Mouse (Mus musculus): ENCODE data around the gene Zdhhc13. TPM values are rescaled to one million over a fixed set of nuclear protein-coding genes. Genes with fewer than 3 reads are reported as not detected.

Zdhhc13 gene
- polyA plus RNA-seq, 1 experiment from 2014 or later: 42.6 TPM

GRCm38 (mm10) chr7:48832735-48833134, 43.9 kb downstream of the Zdhhc13 start:
- no peak overlapping the region for H3K9ac ChIP-seq
- H3K36me3 ChIP-seq: peaks cover 6% of the 10 kb centered on the region
- peaks cover 14% of the 10 kb centered on the region for H3K4me1 ChIP-seq
- 91% methylated on average over 1 of the region's 1 CpGs for WGBS
- no peak for ATAC-seq (ENCODE audit: low FRiP score, low read depth)
- H3K9me3 ChIP-seq: no peaks in the 10 kb centered on the region
- peaks cover 82% of the 10 kb centered on the region for H3K27me3 ChIP-seq (replicated peaks)
- no peak overlapping the region for H3K4me3 ChIP-seq
- H3K4me2 ChIP-seq (replicated peaks): no peak overlapping the region
- no peak overlapping the region for H3K27ac ChIP-seq

GRCm38 (mm10) chr7:48834371-48834970, 45.7 kb downstream of the Zdhhc13 start:
- H3K4me2 ChIP-seq (replicated peaks): peak overlapping the region; percentile 20; the same call in 1 of the 2 replicates
- no peak overlapping the region for H3K4me3 ChIP-seq
- 28% methylated on average over 4 of the region's 4 CpGs for WGBS
- H3K4me1 ChIP-seq: peaks cover 14% of the 10 kb centered on the region
- peaks cover 83% of the 10 kb centered on the region for H3K27me3 ChIP-seq (replicated peaks)
- H3K36me3 ChIP-seq: no peaks in the 10 kb centered on the region
- peak; percentile 49; the same call in 1 of the 2 replicates for ATAC-seq (ENCODE audit: low FRiP score, low read depth)
- no peak overlapping the region for H3K27ac ChIP-seq
- H3K9me3 ChIP-seq: no peaks in the 10 kb centered on the region
- no peak overlapping the region for H3K9ac ChIP-seq

- WGBS: 29% methylated on average over 12 of the region's 12 CpGs
- no peak overlapping the region for H3K9ac ChIP-seq
- H3K4me3 ChIP-seq: no peak overlapping the region
- H3K36me3 ChIP-seq: no peaks in the 10 kb centered on the region
- peak; percentile 60 for ATAC-seq (ENCODE audit: low FRiP score, low read depth)
- no peak overlapping the region for H3K27ac ChIP-seq
- H3K4me2 ChIP-seq (replicated peaks): peak overlapping the region; percentile 20; the same call in 1 of the 2 replicates
- no peaks in the 10 kb centered on the region for H3K9me3 ChIP-seq
- H3K27me3 ChIP-seq (replicated peaks): peaks cover 84% of the 10 kb centered on the region
- peaks cover 14% of the 10 kb centered on the region for H3K4me1 ChIP-seq
These were observed 46.3 kb downstream of the Zdhhc13 start for GRCm38 (mm10) chr7:48834989-48835626.

GRCm38 (mm10) chr7:48836949-48837348, 48.1 kb downstream of the Zdhhc13 start:
- peaks cover 77% of the 10 kb centered on the region for H3K27me3 ChIP-seq (replicated peaks)
- no peak overlapping the region for H3K4me3 ChIP-seq
- 85% methylated on average over 6 of the region's 6 CpGs for WGBS
- no peak for ATAC-seq (ENCODE audit: low FRiP score, low read depth)
- H3K4me1 ChIP-seq: peaks cover 14% of the 10 kb centered on the region
- no peak overlapping the region for H3K27ac ChIP-seq
- H3K9ac ChIP-seq: no peak overlapping the region
- no peaks in the 10 kb centered on the region for H3K9me3 ChIP-seq
- H3K4me2 ChIP-seq (replicated peaks): no peak overlapping the region
- H3K36me3 ChIP-seq: no peaks in the 10 kb centered on the region

- Histone ChIP-seq H3K4me3 (no peak overlapping the region), H3K27ac (no peak overlapping the region), H3K36me3 (no peaks in the 10 kb centered on the region), H3K27me3 (replicated peaks) (peaks cover 75% of the 10 kb centered on the region), H3K9ac (no peak overlapping the region), H3K4me1 (peaks cover 14% of the 10 kb centered on the region), H3K4me2 (replicated peaks) (no peak overlapping the region), H3K9me3 (no peaks in the 10 kb centered on the region)
- ATAC-seq (ENCODE audit: low FRiP score, low read depth): no peak
- WGBS: 65% methylated on average over 2 of the region's 2 CpGs
These were observed 49.6 kb downstream of the Zdhhc13 start for GRCm38 (mm10) chr7:48838434-48838833.

- H3K4me2 ChIP-seq (replicated peaks): no peak overlapping the region
- WGBS: 92% methylated on average over 2 of the region's 2 CpGs
These were observed 51.7 kb downstream of the Zdhhc13 start for GRCm38 (mm10) chr7:48840545-48840944.

GRCm38 (mm10) chr7:48841538-48841937, 52.7 kb downstream of the Zdhhc13 start:
- Histone ChIP-seq H3K4me3 (no peak overlapping the region), H3K9ac (no peak overlapping the region), H3K9me3 (no peaks in the 10 kb centered on the region), H3K27me3 (replicated peaks) (peaks cover 76% of the 10 kb centered on the region), H3K27ac (no peak overlapping the region), H3K4me1 (no peaks in the 10 kb centered on the region), H3K4me2 (replicated peaks) (no peak overlapping the region), H3K36me3 (no peaks in the 10 kb centered on the region)
- WGBS: 74% methylated on average over 4 of the region's 4 CpGs
- ATAC-seq (ENCODE audit: low FRiP score, low read depth): no peak

More at GRCm38 (mm10) chr7:48840545-48840944, 51.7 kb downstream of the Zdhhc13 start:
- ATAC-seq (ENCODE audit: low FRiP score, low read depth): no peak
- Histone ChIP-seq H3K9ac (no peak overlapping the region), H3K4me1 (peaks cover 2% of the 10 kb centered on the region; the same call in 1 of the 2 replicates), H3K9me3 (no peaks in the 10 kb centered on the region), H3K4me3 (no peak overlapping the region), H3K27ac (no peak overlapping the region), H3K36me3 (no peaks in the 10 kb centered on the region), H3K27me3 (replicated peaks) (peaks cover 77% of the 10 kb centered on the region)

- Histone ChIP-seq H3K4me3 (no peak overlapping the region), H3K36me3 (no peaks in the 10 kb centered on the region), H3K27me3 (replicated peaks) (peaks cover 72% of the 10 kb centered on the region), H3K9ac (no peak overlapping the region), H3K4me2 (replicated peaks) (no peak overlapping the region), H3K9me3 (no peaks in the 10 kb centered on the region), H3K27ac (no peak overlapping the region), H3K4me1 (no peaks in the 10 kb centered on the region)
- WGBS: 74% methylated on average over 3 of the region's 3 CpGs
- ATAC-seq (ENCODE audit: low FRiP score, low read depth): no peak
These were observed 53.5 kb downstream of the Zdhhc13 start for GRCm38 (mm10) chr7:48842353-48842752.

- no peak overlapping the region for H3K9ac ChIP-seq
- ATAC-seq (ENCODE audit: low FRiP score, low read depth): no peak
These were observed 54.7 kb downstream of the Zdhhc13 start for GRCm38 (mm10) chr7:48843541-48843940.

GRCm38 (mm10) chr7:48845213-48845973, 56.6 kb downstream of the Zdhhc13 start:
- no peak for ATAC-seq (ENCODE audit: low FRiP score, low read depth)
- Histone ChIP-seq H3K27me3 (replicated peaks) (peaks cover 45% of the 10 kb centered on the region), H3K9ac (no peak overlapping the region), H3K9me3 (no peaks in the 10 kb centered on the region), H3K27ac (no peak overlapping the region), H3K4me3 (no peak overlapping the region), H3K36me3 (no peaks in the 10 kb centered on the region), H3K4me2 (replicated peaks) (no peak overlapping the region), H3K4me1 (peaks cover 8% of the 10 kb centered on the region; the same call in 1 of the 2 replicates)
- 88% methylated on average over 12 of the region's 12 CpGs for WGBS

More at GRCm38 (mm10) chr7:48843541-48843940, 54.7 kb downstream of the Zdhhc13 start:
- Histone ChIP-seq H3K27me3 (replicated peaks) (peaks cover 64% of the 10 kb centered on the region), H3K4me2 (replicated peaks) (no peak overlapping the region), H3K4me3 (no peak overlapping the region), H3K27ac (no peak overlapping the region), H3K4me1 (peaks cover 8% of the 10 kb centered on the region; the same call in 1 of the 2 replicates), H3K36me3 (no peaks in the 10 kb centered on the region), H3K9me3 (no peaks in the 10 kb centered on the region)
- WGBS: 88% methylated on average over 5 of the region's 5 CpGs

GRCm38 (mm10) chr7:48846755-48847154, 58.0 kb downstream of the Zdhhc13 start:
- Histone ChIP-seq H3K9ac (no peak overlapping the region), H3K4me1 (peaks cover 8% of the 10 kb centered on the region; the same call in 1 of the 2 replicates), H3K4me3 (no peak overlapping the region), H3K4me2 (replicated peaks) (no peak overlapping the region), H3K36me3 (no peaks in the 10 kb centered on the region), H3K27ac (no peak overlapping the region), H3K9me3 (no peaks in the 10 kb centered on the region), H3K27me3 (replicated peaks) (peaks cover 38% of the 10 kb centered on the region)
- ATAC-seq (ENCODE audit: low FRiP score, low read depth): no peak
- 47% methylated on average over 6 of the region's 6 CpGs for whole genome bisulfite sequencing

Measured in neural tube, embryonic 12.5 days (tissue).